Mouse (Mus musculus) left cerebral cortex, postnatal 14 days (tissue): ENCODE measurements around the gene Gm10639. TPM values are rescaled to one million over a fixed set of nuclear protein-coding genes. Genes with fewer than 3 reads are reported as not detected.
"Not testable (repeated sequence)": the region's sequence is repeated elsewhere in the genome, so short reads cannot be mapped to it uniquely, and the experiment has no call there.

Source experiments
- DNase-seq, 2 experiments: peaks; one replicate each; pipeline ENCODE4 v3.0.0; 2021 to 2022; ENCODE audit warnings: low spot score in 2 of 2, mixed read lengths in 1 of 2
- intact Hi-C: fragments of 180-260 bp; cut with DNase I; formaldehyde crosslinking; loops from one replicate; pipeline ENCODE4 v1.15.1; 2025
- total RNA-seq, 2 experiments: library from RNA; stranded (reverse); gene quantifications; 2 replicates each; pipeline ENCODE4 v1.2.3; 2021

Gene Gm10639
- total RNA-seq, 2 experiments from 2014 or later, result not detected

GRCm38 (mm10) chr9:78343055-78343454 is 53.3 kb downstream of the Gm10639 start:
- DNase-seq, intact Hi-C loops: not testable (repeated sequence)

- intact Hi-C loops, DNase-seq: not testable (repeated sequence)
Observed at GRCm38 (mm10) chr9:78345235-78345634, 55.5 kb downstream of the Gm10639 start.

GRCm38 (mm10) chr9:78347004-78347403 is 57.3 kb downstream of the Gm10639 start:
- DNase-seq, result no peak
- intact Hi-C loops, result no loop called here

- DNase-seq, intact Hi-C loops: not testable (repeated sequence)
Observed at GRCm38 (mm10) chr9:78348206-78349004, 58.7 kb downstream of the Gm10639 start.

- intact Hi-C loops, result not testable (repeated sequence)
Observed at GRCm38 (mm10) chr9:78349141-78349540, 59.4 kb downstream of the Gm10639 start.

GRCm38 (mm10) chr9:78350007-78350406 is 60.3 kb downstream of the Gm10639 start:
- DNase-seq, intact Hi-C loops: not testable (repeated sequence)

More at GRCm38 (mm10) chr9:78349141-78349540, 59.4 kb downstream of the Gm10639 start:
- not testable (repeated sequence) for DNase-seq

- DNase-seq, result no peak
- intact Hi-C loops, result no loop called here
Observed at GRCm38 (mm10) chr9:78351504-78352220, 61.9 kb downstream of the Gm10639 start.

Other genes starting within 250 kb of the Gm10639 start
- gene Gcm1, start 238.0 kb upstream of the Gm10639 start, total RNA-seq, result not detected
- 100 to 1,000 TPM; 118 to 122 TPM for gene Fbxo9, start 180.9 kb upstream of the Gm10639 start, total RNA-seq
- gene Ick, start 180.7 kb upstream of the Gm10639 start, total RNA-seq, result 10 to 100 TPM; 23.1 to 23.2 TPM
- gene Gsta4, start 107.1 kb upstream of the Gm10639 start, total RNA-seq, result 10 to 100 TPM; 34.9 to 36.3 TPM
- not detected for gene Gsta1, start 59.3 kb upstream of the Gm10639 start, total RNA-seq
- not detected for gene Gm3776, start 32.8 kb upstream of the Gm10639 start, total RNA-seq
- not detected for gene Omt2a, start 24.9 kb downstream of the Gm10639 start, total RNA-seq
- gene Omt2b, start 37.7 kb downstream of the Gm10639 start, total RNA-seq, result not detected
- gene Gsta2, start 65.9 kb downstream of the Gm10639 start, total RNA-seq, result not detected
- not detected for gene Dppa5a, start 78.3 kb downstream of the Gm10639 start, total RNA-seq
- gene Ooep, start 88.8 kb downstream of the Gm10639 start, total RNA-seq, result not detected
- not detected for gene Ddx43, start 105.9 kb downstream of the Gm10639 start, total RNA-seq
- under 1 TPM; 0.53 to 0.77 TPM for gene Cgas, start 153.3 kb downstream of the Gm10639 start, total RNA-seq
- 10 to 100 TPM; 24.1 to 26.6 TPM for gene Mto1, start 158.3 kb downstream of the Gm10639 start, total RNA-seq
- gene Gm17324, start 158.9 kb downstream of the Gm10639 start, total RNA-seq, result 1 to 10 TPM in 1 of 2 experiments, under 1 TPM in 1; 0.74 to 1.3 TPM
- gene Eef1a1, start 199.2 kb downstream of the Gm10639 start, total RNA-seq, result 1,000 to 10,000 TPM; 2,769 to 2,846 TPM